Mouse (Mus musculus): ENCODE results near the gene Reps2. TPM values are rescaled to one million over a fixed set of nuclear protein-coding genes. Genes with fewer than 3 reads are reported as not detected.

The Reps2 gene
- 2.6 and 3.8 TPM in 2 replicates for total RNA-seq (2021)
- long read RNA-seq, experiment 1, partial matches to known transcripts: 1 of 1 reads
- long read RNA-seq, experiment 1, other reads (novel, unspliced or antisense): 0 of 1 reads
- long read RNA-seq, experiment 2, partial matches to known transcripts: 0 of 3 reads
- long read RNA-seq, experiment 2, other reads (novel, unspliced or antisense): 3 of 3 reads

DNA sequence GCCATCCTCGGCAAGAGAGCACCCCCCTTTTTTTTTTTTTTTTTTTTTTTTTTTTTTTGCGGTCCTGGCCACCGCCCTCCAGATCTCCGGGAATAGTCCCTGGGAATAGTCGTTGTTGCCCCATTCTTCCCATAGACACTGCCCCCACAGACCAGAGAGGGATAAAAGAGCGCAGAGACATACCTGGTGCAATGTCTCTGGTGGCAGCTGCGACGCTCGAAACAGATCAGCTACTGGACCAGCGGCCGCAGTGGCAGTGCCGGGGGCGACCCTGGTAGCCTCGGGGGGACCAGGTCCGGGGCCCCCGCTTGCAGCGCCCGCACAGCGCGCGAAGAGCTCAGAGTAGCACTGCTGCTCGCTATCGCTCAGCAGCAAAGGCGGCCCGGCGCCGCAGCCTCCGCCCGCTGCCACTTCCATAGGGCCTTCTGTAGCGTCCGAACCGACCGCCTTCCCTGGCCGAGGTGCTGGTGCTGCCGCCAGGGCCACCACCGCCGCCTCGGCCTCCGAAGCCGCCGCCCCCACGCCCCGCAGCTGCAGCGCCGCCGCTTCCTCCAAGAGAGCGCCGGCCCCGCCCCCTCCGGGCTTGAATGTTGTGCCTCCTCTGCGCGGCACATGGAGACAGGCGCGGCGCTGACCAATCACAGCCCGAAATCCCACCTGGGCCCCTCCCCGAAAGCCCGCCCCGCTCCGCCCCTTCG lies at the start of gene Reps2:
Gene Reps2 (minus strand): TSS at position 559 of the 698 bp plus-strand sequence.
- peak; percentile 84 for DNase-seq

DNA sequence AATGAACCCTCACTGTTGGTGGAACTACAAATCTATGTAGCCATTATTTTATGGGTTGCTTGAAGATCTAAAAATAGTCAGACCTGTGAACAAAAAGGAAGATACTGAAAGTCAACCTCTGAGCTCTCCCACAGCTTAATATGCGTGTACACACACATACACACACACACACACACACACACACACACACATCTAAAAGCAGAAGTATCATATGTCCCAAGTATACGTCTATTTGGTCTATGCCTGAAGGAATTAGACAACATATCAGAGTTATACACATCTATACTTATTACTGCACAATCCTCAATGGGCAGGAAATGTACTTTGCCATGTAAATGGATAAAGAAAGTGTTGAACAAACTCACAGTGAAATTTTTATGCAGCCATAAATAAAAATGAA lies 47.8 kb upstream of the Reps2 start:
- DNase-seq: no peak

DNA sequence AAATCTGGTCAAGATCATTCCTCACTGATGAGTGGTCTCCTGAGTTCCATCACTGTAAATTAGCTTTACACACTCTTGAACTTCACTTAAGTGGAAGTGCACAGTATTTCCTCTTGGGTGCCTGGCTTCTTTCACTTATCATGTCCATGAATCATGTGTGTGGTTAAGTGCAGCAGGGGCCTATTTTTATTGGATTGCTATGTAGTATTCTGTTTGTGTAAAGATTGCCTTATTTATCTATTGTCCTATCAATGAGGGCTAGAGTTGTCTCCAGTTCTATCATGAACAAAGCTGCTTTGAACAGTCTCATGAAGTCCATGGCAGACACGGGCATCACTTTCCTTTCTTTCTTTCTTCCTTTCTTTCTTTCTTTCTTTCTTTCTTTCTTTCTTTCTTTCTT lies 41.9 kb upstream of the Reps2 start:
- DNase-seq: no peak

DNA sequence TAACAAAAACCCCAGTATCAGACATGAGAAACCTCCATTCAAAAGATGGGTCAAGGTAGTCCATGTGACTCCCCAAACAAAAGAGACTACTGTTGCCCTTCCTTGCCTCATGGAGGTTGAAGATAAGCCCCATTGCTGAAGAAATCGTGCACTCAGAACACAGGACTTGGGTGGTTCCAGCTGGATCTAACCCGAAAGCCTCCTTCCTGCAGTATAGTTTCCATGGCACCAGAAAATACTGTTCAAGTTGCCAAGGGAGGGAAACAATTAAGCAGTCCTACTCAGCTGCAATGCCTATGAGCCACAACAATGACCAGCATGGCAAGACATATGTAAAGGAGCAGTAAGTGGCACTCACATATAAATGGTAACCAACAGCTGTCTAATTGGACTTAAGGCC lies 36.1 kb upstream of the Reps2 start:
- DNase-seq: no peak

GRCm38 (mm10) chrX:162678820-162679219 lies 35.4 kb upstream of the Reps2 start:
- no peak for DNase-seq

DNA sequence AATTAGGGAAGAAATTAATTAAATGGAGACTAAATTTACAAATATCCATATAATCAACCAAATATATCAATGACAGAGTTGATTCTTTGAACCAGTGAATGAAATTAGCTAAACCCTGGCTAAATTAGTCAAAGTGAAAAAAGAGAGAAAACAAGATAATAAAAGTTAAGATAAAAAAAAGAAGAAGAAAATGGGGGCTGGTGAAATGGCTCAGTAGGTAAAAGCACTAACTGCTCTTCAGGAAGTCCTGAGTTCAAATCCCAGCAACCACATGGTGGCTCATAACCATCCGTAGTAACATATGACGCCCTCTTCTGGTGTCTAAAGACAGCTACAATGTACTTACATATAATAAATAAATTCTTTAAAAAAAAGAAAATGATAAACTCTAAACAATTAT lies 22.7 kb upstream of the Reps2 start:
- DNase-seq: no peak

DNA sequence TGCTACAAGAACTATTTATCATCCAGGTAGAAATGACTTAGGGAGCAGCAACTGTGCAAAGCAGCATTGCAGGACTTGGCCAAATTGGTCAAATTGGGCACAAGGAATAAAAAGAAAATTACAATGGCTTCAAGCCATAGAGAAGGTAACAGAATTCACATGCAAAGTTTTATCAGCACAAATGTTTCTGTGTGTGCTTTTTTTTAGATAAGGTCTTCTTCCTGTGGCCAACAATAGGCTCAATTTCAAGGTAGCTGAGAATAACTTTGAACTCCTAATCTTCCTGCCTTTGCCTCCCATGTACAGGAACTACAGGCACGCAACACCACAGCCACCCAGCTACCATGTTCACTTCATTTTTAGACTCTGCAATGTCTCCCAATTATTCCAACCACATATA lies 16.7 kb upstream of the Reps2 start:
- no peak for DNase-seq

GRCm38 (mm10) chrX:162653518-162653917 lies 10.1 kb upstream of the Reps2 start:
- no peak for DNase-seq

GRCm38 (mm10) chrX:162652445-162652844 lies 9.0 kb upstream of the Reps2 start:
- no peak for DNase-seq

- DNase-seq: no peak
These were observed 7.7 kb upstream of the Reps2 start for GRCm38 (mm10) chrX:162651125-162651524.

DNA sequence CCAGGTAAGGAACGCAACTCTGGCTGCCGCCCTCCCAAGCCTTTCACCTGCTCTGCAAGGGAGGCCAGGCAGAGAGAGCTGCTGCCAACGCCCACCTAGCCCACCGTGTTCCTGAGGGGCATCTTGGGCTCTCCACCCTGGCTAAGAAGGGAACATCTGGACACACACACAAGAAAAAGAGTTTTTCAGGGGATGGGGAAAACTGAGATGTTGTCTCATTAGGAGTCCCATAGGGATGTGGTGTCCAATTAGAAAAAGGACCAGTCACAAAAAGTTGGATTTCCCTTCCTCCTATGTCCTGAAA lies 292 bp upstream of the Reps2 start:
- DNase-seq: no peak

DNA sequence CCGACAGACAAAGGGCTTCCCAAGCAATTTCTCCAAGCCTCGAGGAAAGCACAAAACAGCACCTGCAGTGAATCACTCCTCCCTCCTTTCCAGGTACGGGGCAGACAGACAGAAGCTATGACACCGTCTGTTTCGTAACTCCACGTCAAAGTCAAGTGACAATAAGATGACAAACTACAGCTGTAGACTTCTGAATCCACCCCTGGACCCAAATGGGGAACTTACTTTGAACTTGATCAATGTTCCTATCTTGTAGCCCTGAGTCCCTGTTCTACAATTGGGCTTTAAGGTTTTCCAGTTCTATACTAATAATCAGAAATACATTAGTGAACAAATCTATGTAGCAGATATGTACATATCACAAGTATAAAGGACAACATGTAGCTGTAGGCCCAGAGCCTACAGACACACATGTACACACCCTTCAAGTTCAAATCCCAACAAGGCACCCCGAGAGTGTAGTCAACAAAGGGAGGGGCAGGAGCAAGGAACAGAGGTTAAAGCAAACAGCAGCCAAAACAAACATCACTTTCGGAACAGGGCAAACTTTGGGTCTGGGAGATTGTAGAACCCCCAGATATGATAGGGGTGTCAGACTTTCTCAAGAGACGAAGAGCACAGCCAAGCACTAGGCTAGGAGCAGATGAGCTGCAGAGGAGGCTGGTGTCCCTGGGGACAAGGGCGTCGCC lies 903 bp downstream of the Reps2 start:
- DNase-seq: no peak

GRCm38 (mm10) chrX:162641764-162642163 lies 1.7 kb downstream of the Reps2 start:
- no peak for DNase-seq

DNA sequence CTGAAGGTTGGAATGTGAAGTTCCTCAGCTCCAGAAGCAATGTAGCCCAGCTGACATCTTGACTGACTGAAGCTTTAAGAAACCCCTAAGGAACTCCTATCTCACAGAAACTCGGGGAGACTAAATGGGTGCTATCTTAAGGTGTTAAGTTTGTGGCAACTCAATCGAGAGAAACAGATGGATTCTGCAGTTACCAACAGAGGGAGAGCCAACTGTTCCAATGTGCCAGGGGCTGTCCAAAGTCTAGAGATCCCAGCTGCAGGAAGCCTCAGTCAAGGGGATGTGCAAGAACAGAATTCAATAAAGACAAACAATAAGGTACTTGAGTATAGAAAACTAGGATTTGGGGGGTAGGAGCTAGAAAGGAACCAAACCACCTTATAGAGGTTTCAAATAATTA lies 8.3 kb downstream of the Reps2 start:
- no peak for DNase-seq

GRCm38 (mm10) chrX:162622091-162622437 lies 21.4 kb downstream of the Reps2 start:
- no peak for DNase-seq

DNA sequence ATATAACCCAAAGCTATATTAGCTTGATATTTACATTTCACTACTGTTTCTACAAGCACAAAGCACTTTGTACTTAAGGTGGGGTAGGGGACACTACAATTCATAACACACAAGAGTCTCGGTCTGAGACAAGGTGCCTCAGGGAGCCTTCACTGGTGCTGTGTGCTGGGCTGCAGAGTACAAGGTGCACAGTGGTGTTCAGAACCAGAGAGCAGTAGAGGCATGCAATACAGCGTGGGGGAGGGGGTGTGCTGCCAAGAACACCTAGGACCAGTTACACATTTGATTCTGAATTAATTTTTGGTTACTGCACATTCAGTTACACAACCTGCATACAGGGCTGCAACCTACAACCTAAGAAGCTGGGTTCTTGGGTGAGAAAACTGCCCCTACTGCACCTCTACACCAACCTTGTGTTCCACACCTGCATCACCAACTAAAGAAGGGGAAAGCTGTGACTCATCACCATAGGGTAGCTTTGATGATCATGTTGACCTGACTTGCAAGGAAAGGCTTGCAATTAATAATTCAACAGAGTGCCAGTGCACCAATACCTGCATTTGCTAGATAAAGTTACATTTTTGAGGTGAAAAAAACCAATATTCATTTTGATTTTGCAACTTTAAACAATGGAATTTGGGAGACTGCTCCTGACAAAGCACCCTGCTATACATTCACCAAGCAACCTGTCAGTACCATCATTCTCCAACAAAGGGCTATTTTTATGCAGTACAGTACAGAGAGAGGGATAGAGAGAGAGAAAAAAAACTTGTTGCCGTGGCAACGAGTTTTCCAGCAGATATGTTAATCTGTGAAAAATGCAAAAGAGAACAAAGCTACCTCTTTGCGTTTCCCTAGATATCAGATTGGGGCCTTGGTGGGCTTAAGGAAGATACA lies 22.0 kb downstream of the Reps2 start:
- DNase-seq: no peak

- no peak for DNase-seq
These were observed 23.7 kb downstream of the Reps2 start for GRCm38 (mm10) chrX:162619705-162620104.

DNA sequence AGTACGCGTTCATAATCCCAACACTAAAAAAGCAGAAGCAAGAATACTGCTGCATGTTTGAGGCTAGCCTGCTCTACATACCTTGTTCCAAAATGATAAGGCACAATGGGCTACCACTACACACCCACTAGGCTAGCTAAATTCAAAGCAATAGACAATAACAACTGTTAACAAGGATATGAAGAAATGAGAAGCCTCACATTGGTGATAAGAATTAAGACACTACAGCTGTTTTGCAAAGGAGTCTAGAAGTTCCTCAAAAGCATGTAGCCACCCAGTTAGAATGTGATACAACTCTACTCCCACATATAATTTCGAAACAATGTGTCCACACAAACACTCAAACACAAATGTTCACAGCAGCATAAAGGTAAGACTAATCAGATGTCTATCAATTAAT lies 24.9 kb downstream of the Reps2 start:
- DNase-seq: no peak

DNA sequence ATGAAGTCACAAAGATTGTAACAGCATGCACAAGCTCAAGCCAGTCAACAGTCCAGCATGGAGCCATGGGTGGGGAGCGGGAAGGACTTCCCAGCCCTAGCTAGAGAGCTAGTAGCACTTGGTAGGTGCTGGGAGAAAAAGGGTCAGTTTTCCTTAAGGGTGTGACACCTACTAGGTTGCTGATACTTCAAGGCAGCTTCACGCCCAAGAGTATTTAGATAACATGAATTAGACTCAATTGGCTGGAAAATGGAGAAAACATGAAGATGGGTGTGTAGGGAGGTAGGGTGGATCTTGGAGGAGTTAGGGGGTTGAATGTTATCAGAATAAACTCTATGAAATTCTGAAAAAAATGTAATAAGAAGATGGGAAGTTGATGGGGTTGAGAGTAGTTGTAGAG lies 37.3 kb downstream of the Reps2 start:
- no peak for DNase-seq

DNA sequence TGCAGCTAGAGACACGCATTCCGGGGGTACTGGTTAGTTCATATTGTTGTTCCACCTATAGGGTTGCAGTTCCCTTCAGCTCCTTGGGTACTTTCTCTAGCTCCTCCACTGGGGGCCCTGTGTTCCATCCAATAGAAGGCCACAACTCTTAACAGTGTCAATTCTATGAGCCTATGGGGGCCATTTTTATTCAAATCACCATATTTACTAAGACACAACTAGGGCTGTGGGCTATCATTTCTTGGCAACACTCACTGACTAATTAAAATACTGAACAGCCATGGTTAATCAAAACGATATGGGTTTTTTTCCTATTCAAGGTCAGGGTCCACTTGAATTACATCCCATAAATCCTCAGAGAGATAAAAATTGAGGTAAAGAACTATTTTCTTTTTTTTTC lies 43.8 kb downstream of the Reps2 start:
- DNase-seq: no peak

GRCm38 (mm10) chrX:162591005-162591801 lies 52.2 kb downstream of the Reps2 start:
- no peak for DNase-seq

DNA sequence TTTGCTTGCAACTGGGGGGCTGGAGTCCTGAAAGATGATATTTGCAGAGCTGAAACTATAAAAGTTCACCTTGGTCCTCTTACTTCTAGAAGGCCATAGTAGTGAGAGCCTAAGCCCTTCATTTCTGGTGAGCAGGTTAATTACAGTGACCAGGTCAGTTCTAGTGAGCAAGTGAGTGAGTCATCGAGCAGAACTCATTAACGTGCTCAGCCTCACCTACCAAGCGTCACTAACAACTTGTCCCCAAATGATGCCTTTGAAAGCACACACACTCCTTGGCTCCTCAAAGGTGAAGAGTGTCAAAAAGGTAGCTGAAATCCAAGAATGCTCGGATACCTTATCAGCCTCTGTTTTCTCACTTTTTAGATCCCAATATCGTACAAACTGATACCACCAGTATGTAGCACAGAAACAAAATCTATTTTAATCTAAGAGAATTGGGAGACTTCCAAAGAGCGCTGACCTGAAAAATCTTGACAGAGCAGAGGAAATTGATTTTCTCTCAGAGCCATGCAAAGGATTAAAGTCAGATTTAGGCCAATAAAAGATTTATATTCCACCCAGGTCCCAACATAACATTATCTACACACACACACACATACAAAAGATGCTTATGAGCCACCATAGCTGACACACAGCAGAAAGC lies 53.2 kb downstream of the Reps2 start:
- no peak for DNase-seq
